Mouse (Mus musculus) stomach, embryonic 15.5 days (tissue): ENCODE results near the gene Syt9. TPM values are rescaled to one million over a fixed set of nuclear protein-coding genes. Genes with fewer than 3 reads are reported as not detected.
"Not testable (repeated sequence)": the region's sequence is repeated elsewhere in the genome, so short reads cannot be mapped to it uniquely, and the experiment has no call there.

ENCODE experiments used
- ATAC-seq: fragments of 200-750 bp; cut with Nextera tagmentation; 2 replicates; pipeline ENCODE4 v1.8.0; 2017; ENCODE audit warnings: low read depth, moderate number of reproducible peaks, moderate TSS enrichment; ENCODE audit not compliant: insufficient read depth, low FRiP score
- H3K27ac ChIP-seq: fragments of 300-500 bp; sonication (generic); 2 replicates; pipeline ENCODE4 v1.5.1; 2015; ENCODE audit warnings: mild to moderate bottlenecking, inconsistent platforms
- H3K27me3 ChIP-seq: fragments of 300-500 bp; sonication (generic); replicated peaks from 2 replicates; pipeline ENCODE4 v1.6.1; 2015; ENCODE audit warnings: inconsistent platforms
- H3K36me3 ChIP-seq: fragments of 300-500 bp; sonication (generic); 2 replicates; pipeline ENCODE4 v1.6.1; 2015; ENCODE audit warnings: inconsistent platforms
- H3K4me1 ChIP-seq: fragments of 300-500 bp; sonication (generic); 2 replicates; pipeline ENCODE4 v1.6.1; 2015; ENCODE audit warnings: inconsistent platforms
- H3K4me2 ChIP-seq: fragments of 300-500 bp; sonication (generic); 2 replicates; pipeline ENCODE4 v1.6.1; 2015; ENCODE audit warnings: mild to moderate bottlenecking, inconsistent platforms
- H3K4me3 ChIP-seq: fragments of 300-500 bp; sonication (generic); replicated peaks from 2 replicates; pipeline ENCODE4 v1.5.1; 2015; ENCODE audit warnings: inconsistent platforms
- H3K9ac ChIP-seq: fragments of 300-500 bp; sonication (generic); 2 replicates; pipeline ENCODE4 v1.6.1; 2015; ENCODE audit warnings: inconsistent platforms
- H3K9me3 ChIP-seq: fragments of 300-500 bp; sonication (generic); 2 replicates; pipeline ENCODE4 v1.6.1; 2016; ENCODE audit warnings: inconsistent platforms
- WGBS: fragments of 180-500 bp; shearing (Covaris S2); methylation state at CpG from one replicate; pipeline ENCODE4 v1.1.7; 2015; 5-methylcytosine and 5-hydroxymethylcytosine counted together
- polyA plus RNA-seq: library from polyadenylated mRNA; unstranded; fragments of >200 nt; fragmentation: Nextera tagmentation; extraction: Ambion mirVana; gene quantifications from 2 replicates; pipeline ENCODE4 v1.2.1, GENCODE M21; 2015

Gene Syt9
- polyA plus RNA-seq, 1 experiment from 2014 or later: 3.1 TPM

GRCm38 (mm10) chr7:107465081-107465480, 94.6 kb downstream of the Syt9 start:
- Histone ChIP-seq H3K4me3 (no peak overlapping the region), H3K36me3 (no peaks in the 10 kb centered on the region), H3K4me1 (no peaks in the 10 kb centered on the region), H3K27ac (no peak overlapping the region), H3K4me2 (no peak overlapping the region), H3K9ac (no peak overlapping the region), H3K9me3 (no peaks in the 10 kb centered on the region), H3K27me3 (no peaks in the 10 kb centered on the region)
- WGBS: 67% methylated on average over 3 of the region's 3 CpGs
- no peak for ATAC-seq

DNA sequence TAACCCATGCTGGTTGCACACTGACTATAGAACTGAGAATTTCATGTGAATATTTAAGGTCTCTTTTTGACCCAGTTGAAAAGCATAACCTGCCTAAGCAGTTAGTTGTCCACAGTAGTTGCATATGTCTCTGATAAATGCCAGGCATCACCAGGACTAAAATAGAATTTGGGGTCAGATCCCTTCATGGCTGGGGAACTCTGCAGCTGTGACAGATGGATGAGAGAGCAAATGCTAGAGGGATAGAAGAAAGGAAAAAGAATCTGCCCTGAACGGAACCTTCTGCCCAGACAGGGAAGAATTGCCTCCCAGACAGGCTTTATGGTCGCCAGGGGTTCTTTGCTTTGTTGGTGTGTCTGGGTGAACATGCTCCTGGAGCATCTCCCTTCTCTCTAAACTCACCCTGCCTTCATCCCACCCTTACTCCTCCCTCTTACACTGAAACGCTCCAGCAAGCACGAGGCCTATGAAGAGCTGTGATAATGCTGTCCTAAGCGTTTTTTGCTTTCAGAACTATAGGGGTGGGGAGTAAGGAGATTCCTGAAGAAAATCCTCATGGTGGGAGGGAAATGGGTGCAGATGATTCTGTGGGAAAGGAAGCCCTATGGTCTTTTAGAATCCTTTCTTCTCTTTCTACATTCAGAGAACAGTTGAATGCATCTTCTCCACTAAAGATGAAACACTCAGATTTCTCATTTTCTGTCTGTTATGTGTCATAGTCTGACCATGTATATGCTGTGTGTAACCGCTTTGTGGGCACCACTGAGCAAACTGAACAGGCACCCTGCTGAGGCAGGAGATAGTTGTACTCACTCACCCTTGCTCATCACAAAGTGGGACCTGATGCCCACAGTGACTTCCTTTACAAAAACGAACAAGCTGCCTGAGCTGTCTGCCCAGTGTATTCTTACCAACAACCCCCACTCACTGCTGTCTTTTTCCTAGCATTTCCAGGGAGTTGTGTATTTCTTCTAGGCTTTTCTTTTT, 108.7 kb downstream of the Syt9 start:
- no peak overlapping the region for H3K9ac ChIP-seq
- no peak overlapping the region for H3K4me3 ChIP-seq
- no peak overlapping the region for H3K27ac ChIP-seq
- 52% methylated on average over 7 of the region's 7 CpGs for WGBS
- H3K9me3 ChIP-seq: no peaks in the 10 kb centered on the region
- no peaks in the 10 kb centered on the region for H3K27me3 ChIP-seq
- H3K4me2 ChIP-seq: no peak overlapping the region
- no peaks in the 10 kb centered on the region for H3K4me1 ChIP-seq
- H3K36me3 ChIP-seq: no peaks in the 10 kb centered on the region
- no peak; the same call in 1 of the 2 replicates for ATAC-seq

DNA sequence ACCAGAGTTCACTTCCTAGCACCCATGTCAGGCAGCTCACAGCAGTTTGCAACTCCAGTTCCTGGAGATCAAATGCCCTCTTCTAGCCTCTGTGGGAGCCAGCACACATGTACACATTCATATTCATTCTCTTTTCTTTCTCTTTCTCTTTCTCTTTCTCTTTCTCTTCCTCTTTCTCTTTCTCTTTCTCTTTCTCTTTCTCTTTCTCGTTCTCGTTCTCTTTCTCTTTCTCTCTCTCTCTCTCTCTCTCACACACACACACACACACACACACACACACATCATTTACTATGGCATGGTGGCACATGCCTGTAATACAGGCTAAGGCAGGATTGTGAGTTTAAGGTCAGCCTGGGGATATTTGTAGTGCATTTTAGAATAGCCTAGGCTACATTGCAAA, 115.2 kb downstream of the Syt9 start:
- H3K9me3 ChIP-seq, H3K4me2 ChIP-seq, ATAC-seq, H3K27me3 ChIP-seq, H3K27ac ChIP-seq, H3K36me3 ChIP-seq, H3K4me3 ChIP-seq, H3K4me1 ChIP-seq, H3K9ac ChIP-seq: not testable (repeated sequence)
- WGBS: 72% methylated on average over 2 of the region's 2 CpGs

DNA sequence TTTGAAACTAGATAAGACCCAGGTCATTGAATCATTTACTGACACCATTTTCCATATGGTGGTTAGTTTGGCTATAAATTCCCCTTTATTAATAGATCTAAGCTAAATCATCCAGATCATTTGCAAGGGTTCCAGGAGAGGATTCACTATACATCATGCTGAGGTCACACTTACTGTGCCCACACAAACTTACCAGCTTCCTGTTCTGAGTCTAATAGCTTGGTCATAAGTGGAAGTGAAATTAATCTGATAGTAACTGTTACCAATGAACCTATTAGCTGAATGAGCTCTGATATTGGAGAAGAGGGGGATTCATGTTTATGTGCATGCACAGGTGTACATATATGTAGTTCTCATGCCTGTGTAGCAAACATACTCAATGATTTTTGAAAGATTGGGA, 124.9 kb downstream of the Syt9 start:
- no peaks in the 10 kb centered on the region for H3K4me1 ChIP-seq
- H3K9ac ChIP-seq: no peak overlapping the region
- H3K36me3 ChIP-seq: no peaks in the 10 kb centered on the region
- H3K27ac ChIP-seq: no peak overlapping the region
- H3K9me3 ChIP-seq: no peaks in the 10 kb centered on the region
- no peak for ATAC-seq
- H3K4me2 ChIP-seq: no peak overlapping the region
- H3K27me3 ChIP-seq: no peaks in the 10 kb centered on the region
- no peak overlapping the region for H3K4me3 ChIP-seq

- 73% methylated on average over 7 of the region's 7 CpGs for WGBS
- H3K27me3 ChIP-seq: no peaks in the 10 kb centered on the region
- no peaks in the 10 kb centered on the region for H3K36me3 ChIP-seq
- H3K9me3 ChIP-seq: no peaks in the 10 kb centered on the region
- ATAC-seq: no peak
- no peaks in the 10 kb centered on the region for H3K4me1 ChIP-seq
- H3K9ac ChIP-seq: no peak overlapping the region
- H3K27ac ChIP-seq: no peak overlapping the region
- H3K4me2 ChIP-seq: no peak overlapping the region
- H3K4me3 ChIP-seq: no peak overlapping the region
Observed at GRCm38 (mm10) chr7:107496923-107497322, 126.4 kb downstream of the Syt9 start.

- Histone ChIP-seq H3K4me3 (no peak overlapping the region), H3K36me3 (no peaks in the 10 kb centered on the region), H3K4me2 (no peak overlapping the region), H3K27me3 (no peaks in the 10 kb centered on the region), H3K27ac (no peak overlapping the region), H3K4me1 (no peaks in the 10 kb centered on the region), H3K9ac (no peak overlapping the region), H3K9me3 (no peaks in the 10 kb centered on the region)
- ATAC-seq: no peak
- WGBS: 67% methylated on average over 7 of the region's 7 CpGs
Observed at GRCm38 (mm10) chr7:107500641-107501040, 130.1 kb downstream of the Syt9 start.

- Histone ChIP-seq H3K4me1 (no peaks in the 10 kb centered on the region), H3K36me3 (no peaks in the 10 kb centered on the region), H3K27ac (no peak overlapping the region), H3K9me3 (no peaks in the 10 kb centered on the region), H3K4me2 (no peak overlapping the region), H3K9ac (no peak overlapping the region), H3K27me3 (no peaks in the 10 kb centered on the region), H3K4me3 (no peak overlapping the region)
- WGBS: 47% methylated on average over 5 of the region's 5 CpGs
- ATAC-seq: no peak
Observed at GRCm38 (mm10) chr7:107504761-107505712, 134.5 kb downstream of the Syt9 start.

DNA sequence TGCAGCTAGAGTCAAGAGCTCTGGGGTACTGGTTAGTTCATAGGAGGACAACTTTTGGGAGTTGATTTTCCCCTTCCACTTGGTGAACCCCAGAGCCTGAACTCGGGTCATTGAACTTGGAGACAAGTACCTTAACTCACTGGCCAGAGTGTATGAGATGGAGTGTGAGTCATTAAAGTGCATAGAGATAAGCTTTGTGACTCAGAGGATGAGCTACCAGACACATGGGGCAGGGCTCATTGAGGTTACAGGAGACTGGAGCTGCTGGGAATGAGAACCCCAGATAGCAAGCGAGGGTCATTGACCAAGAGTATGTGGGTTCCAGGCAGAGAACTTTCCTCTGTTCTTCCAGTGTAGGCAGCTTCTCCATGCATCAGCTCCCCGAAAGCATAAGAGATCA, 137.4 kb downstream of the Syt9 start:
- ATAC-seq: no peak
- Histone ChIP-seq H3K4me3 (no peak overlapping the region), H3K4me2 (no peak overlapping the region), H3K27me3 (no peaks in the 10 kb centered on the region), H3K9me3 (no peaks in the 10 kb centered on the region), H3K4me1 (no peaks in the 10 kb centered on the region), H3K27ac (no peak overlapping the region), H3K36me3 (no peaks in the 10 kb centered on the region), H3K9ac (no peak overlapping the region)
- WGBS: 81% methylated on average over 3 of the region's 3 CpGs

DNA sequence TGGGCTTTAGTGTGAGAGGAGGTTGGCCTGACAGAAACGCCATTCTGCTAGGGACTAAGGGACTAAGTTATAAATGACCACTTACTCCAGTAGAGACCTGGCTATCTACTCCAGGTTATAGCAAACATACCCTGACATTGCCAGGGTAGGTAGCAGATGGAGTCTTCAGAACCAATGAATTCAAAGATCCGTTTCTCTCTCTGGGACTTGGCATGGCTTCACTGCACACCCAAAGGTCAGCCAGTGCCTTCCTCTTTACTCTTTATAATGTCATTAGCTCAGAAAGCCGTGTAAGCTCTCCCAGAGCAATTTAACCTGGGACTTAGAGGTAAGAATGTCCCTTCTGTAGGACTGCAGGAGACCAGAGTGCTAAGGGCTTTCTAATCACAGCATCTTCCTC, 139.2 kb downstream of the Syt9 start:
- H3K27ac ChIP-seq: no peak overlapping the region
- WGBS: 78% methylated on average over 3 of the region's 3 CpGs
- H3K4me1 ChIP-seq: no peaks in the 10 kb centered on the region
- H3K27me3 ChIP-seq: no peaks in the 10 kb centered on the region
- no peaks in the 10 kb centered on the region for H3K9me3 ChIP-seq
- H3K9ac ChIP-seq: no peak overlapping the region
- H3K4me2 ChIP-seq: no peak overlapping the region
- no peak overlapping the region for H3K4me3 ChIP-seq
- ATAC-seq: no peak
- H3K36me3 ChIP-seq: no peaks in the 10 kb centered on the region

- H3K4me1 ChIP-seq: no peaks in the 10 kb centered on the region
- ATAC-seq: no peak
- 34% methylated on average over 8 of the region's 8 CpGs for WGBS
- H3K4me3 ChIP-seq: no peak overlapping the region
- no peaks in the 10 kb centered on the region for H3K36me3 ChIP-seq
- H3K27ac ChIP-seq: no peak overlapping the region
- no peak overlapping the region for H3K4me2 ChIP-seq
- no peaks in the 10 kb centered on the region for H3K27me3 ChIP-seq
- no peaks in the 10 kb centered on the region for H3K9me3 ChIP-seq
- no peak overlapping the region for H3K9ac ChIP-seq
Observed at GRCm38 (mm10) chr7:107516704-107517410, 146.3 kb downstream of the Syt9 start.

- H3K27me3 ChIP-seq: no peaks in the 10 kb centered on the region
- H3K9me3 ChIP-seq: no peaks in the 10 kb centered on the region
- H3K36me3 ChIP-seq: no peaks in the 10 kb centered on the region
- H3K4me3 ChIP-seq: no peak overlapping the region
- H3K4me1 ChIP-seq: no peaks in the 10 kb centered on the region
- H3K27ac ChIP-seq: no peak overlapping the region
- H3K9ac ChIP-seq: no peak overlapping the region
- H3K4me2 ChIP-seq: no peak overlapping the region
- 82% methylated on average over 12 of the region's 12 CpGs for WGBS
- no peak for ATAC-seq
Observed at GRCm38 (mm10) chr7:107519256-107520025, 148.9 kb downstream of the Syt9 start.
